Mouse (Mus musculus) megakaryocyte, embryonic 14.5 days (primary cell): Measurements from ENCODE around the gene Emilin2. TPM values are rescaled to one million over a fixed set of nuclear protein-coding genes. Genes with fewer than 3 reads are reported as not detected.

Experiments used
- H3K27me3 ChIP-seq: replicated peaks from 2 replicates; pipeline ENCODE3; 2012; ENCODE audit warnings: inconsistent platforms
- H3K36me3 ChIP-seq: replicated peaks from 2 replicates; pipeline ENCODE3; 2012; ENCODE audit warnings: low read length, inconsistent platforms, mixed read lengths
- H3K4me1 ChIP-seq: 2 replicates; pipeline ENCODE4 v1.6.1; 2012; ENCODE audit warnings: inconsistent platforms
- H3K4me3 ChIP-seq: replicated peaks from 2 replicates; pipeline ENCODE3; 2012; ENCODE audit warnings: moderate library complexity, mild to moderate bottlenecking, inconsistent platforms
- H3K9me3 ChIP-seq: 2 replicates; pipeline ENCODE4 v1.6.1; 2012; ENCODE audit warnings: inconsistent platforms
- FLI1 ChIP-seq: IDR thresholded peaks from 2 replicates; pipeline ENCODE4 v1.6.1; 2012; ENCODE audit warnings: low read length, inconsistent platforms, mixed read lengths
- GATA1 ChIP-seq: IDR thresholded peaks from 3 replicates; pipeline ENCODE4 v1.6.1; 2012; ENCODE audit warnings: mixed read lengths, low read length, inconsistent platforms, borderline replicate concordance
- polyA plus RNA-seq: library from polyadenylated mRNA; stranded (reverse); fragments of >175 nt; gene quantifications from 2 replicates; pipeline ENCODE4 v1.2.3, GENCODE M21; 2012; ENCODE audit warnings: low replicate concordance; ENCODE audit not compliant: insufficient read depth

The Emilin2 gene
- polyA plus RNA-seq, 1 experiment, result 271 TPM

DNA sequence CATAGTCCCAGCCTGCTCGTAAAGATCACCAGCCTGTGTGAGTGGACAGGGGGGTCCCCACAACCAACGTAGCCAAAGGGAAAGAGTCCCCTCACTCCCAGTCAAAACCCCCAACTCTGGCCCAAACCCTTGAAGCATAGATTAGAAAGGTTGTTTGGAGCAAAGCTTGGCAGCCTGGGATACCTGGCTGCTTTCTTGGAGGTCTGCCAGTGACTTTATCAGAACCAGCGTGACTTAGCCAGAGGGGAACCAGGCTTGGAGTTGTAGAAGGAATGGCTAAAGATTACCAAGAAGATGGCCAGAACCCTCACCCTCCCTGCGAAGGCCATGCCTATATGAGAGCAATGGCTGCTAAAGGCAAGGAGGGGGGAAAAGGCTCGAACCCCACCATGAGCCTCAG is 57.7 kb downstream of the Emilin2 start:
- H3K9me3 ChIP-seq, result no peaks in the 10 kb centered on the region
- H3K4me1 ChIP-seq, result peaks cover 100% of the 10 kb centered on the region
- H3K36me3 ChIP-seq, result peaks cover 73% of the 10 kb centered on the region
- H3K27me3 ChIP-seq, result no peaks in the 10 kb centered on the region
- peak overlapping the region; percentile 90 for H3K4me3 ChIP-seq
- TF ChIP-seq FLI1 (no peak), GATA1 (no peak)

DNA sequence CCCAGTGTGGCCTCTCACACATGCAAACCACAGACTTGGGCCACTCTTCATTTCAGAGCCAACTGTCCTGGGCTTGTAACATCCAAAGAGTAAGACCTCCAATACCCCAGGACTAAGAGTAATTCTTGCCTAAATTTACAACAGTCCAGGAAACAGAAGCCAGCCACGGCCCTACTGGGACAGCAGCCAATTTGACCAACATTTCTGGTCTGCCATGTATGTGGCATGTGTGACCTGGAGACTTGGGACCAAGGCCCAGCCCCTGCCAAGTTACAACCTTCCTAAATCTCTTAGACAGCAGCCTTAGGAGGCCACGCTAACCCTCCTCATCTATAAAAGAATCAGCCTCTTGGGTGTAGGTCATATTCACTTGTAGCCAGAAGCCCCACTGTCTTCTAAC is 58.4 kb downstream of the Emilin2 start:
- TF ChIP-seq GATA1, result no peak
- TF ChIP-seq FLI1, result no peak
- peaks cover 100% of the 10 kb centered on the region for H3K4me1 ChIP-seq
- H3K4me3 ChIP-seq, result peak overlapping the region; percentile 90
- H3K27me3 ChIP-seq, result no peaks in the 10 kb centered on the region
- H3K9me3 ChIP-seq, result no peaks in the 10 kb centered on the region
- peaks cover 80% of the 10 kb centered on the region for H3K36me3 ChIP-seq

DNA sequence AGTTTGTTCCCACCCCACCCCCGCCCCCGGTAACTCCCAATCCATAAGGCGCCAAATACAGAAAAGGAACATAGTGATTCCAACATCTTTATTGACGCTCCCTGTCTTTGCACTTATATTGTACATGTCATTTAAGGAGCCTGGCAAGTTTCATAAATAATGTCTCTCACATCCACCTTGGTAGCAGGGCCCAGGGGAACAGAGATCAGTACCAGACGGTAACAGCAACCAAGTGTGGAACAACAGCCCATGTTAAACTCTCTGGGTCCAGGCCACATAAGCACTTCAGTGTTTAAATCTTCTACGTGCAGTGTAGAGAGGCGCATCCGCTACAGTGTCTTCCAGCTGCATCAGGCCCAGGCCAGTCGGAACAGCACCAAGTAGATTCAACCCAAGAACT is 59.7 kb downstream of the Emilin2 start:
- H3K27me3 ChIP-seq, result no peaks in the 10 kb centered on the region
- peaks cover 89% of the 10 kb centered on the region for H3K4me1 ChIP-seq
- H3K4me3 ChIP-seq, result peak overlapping the region; percentile 74
- no peak for TF ChIP-seq GATA1
- no peak for TF ChIP-seq FLI1
- peaks cover 93% of the 10 kb centered on the region for H3K36me3 ChIP-seq
- H3K9me3 ChIP-seq, result no peaks in the 10 kb centered on the region

DNA sequence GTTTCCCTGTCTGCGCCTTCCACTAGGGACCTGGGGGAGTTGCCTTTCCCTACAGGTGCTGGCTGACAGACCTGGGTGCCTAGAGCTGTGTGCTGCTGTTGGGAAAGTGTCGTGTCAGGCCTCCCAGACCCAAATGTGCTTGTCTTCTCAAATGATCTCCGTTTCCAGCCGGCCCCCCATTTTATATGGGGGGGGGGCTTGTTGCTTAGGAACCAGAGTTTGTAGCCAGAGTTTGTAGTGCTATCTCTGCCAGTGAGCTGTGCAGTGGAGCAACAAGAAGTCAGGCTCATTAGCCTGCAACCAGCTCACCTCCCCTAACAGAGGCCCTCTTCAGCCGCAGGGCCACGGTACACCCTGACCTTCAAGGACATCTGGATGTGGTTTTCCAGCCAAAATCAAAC is 60.2 kb downstream of the Emilin2 start:
- H3K36me3 ChIP-seq, result peaks cover 96% of the 10 kb centered on the region
- TF ChIP-seq GATA1 (no peak), FLI1 (no peak)
- H3K27me3 ChIP-seq, result no peaks in the 10 kb centered on the region
- H3K9me3 ChIP-seq, result no peaks in the 10 kb centered on the region
- H3K4me3 ChIP-seq, result no peak overlapping the region
- H3K4me1 ChIP-seq, result peaks cover 84% of the 10 kb centered on the region

DNA sequence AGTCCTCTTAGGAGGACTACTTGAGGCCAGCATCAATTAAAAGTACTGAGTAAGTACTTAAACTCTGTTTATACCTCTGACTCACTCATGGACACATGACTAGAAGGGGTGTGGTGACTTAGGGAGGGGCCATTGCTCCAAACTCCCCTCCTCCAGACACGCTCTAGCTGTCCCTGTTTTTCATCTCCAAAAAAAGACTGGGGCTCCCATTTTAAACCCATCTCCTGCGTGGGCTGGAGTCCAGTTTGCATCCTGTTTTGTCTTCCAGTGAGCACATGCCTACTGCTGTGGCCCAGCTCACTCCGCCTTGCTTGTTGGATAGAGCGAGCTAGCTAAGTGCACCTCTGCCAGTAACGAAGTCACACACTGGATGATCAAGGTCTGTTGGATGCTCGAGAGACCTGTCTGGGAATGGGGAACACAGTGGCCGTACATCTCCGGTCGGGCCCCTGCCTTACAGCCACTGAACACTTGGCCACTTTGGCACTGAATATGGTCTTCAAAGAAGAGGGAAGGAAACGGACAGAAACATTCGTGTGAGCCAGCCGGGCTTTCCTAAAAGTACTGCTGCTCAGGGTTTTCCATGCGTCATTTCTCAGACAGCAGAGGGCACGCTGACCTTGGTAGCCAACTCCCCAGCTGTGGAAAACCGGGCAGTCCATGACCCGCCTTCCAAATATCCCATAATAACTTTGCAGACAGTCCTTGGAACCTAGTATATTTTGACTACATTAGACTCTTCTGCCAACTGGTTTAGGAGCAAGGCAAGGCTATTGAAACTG is 60.8 kb downstream of the Emilin2 start:
- Histone ChIP-seq H3K9me3 (no peaks in the 10 kb centered on the region), H3K4me3 (peak overlapping the region; percentile 2), H3K27me3 (no peaks in the 10 kb centered on the region), H3K4me1 (peaks cover 78% of the 10 kb centered on the region), H3K36me3 (peaks cover 96% of the 10 kb centered on the region)
- no peak for TF ChIP-seq GATA1
- no peak for TF ChIP-seq FLI1

DNA sequence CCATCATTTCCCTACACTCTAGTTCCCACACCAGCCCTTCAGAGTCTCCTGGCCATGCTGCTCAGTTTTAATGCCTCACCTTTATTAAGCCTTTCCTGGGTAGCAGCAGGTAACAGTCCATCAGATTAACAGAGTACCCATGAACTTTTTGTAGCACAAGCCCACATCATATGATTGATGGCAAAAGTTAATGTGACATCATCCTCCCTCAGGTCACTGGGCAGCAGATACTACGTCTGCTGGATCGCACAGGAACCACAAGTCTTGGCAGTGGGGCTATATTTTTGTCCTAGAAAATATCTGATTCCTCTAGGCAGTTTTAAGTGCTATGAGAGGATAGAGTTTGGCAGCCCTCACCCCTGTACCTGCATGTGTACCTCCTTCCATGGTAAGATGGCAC is 61.7 kb downstream of the Emilin2 start:
- TF ChIP-seq FLI1, result no peak
- TF ChIP-seq GATA1, result no peak
- H3K36me3 ChIP-seq, result peaks cover 98% of the 10 kb centered on the region
- H3K9me3 ChIP-seq, result no peaks in the 10 kb centered on the region
- no peak overlapping the region for H3K4me3 ChIP-seq
- no peaks in the 10 kb centered on the region for H3K27me3 ChIP-seq
- peaks cover 69% of the 10 kb centered on the region for H3K4me1 ChIP-seq

DNA sequence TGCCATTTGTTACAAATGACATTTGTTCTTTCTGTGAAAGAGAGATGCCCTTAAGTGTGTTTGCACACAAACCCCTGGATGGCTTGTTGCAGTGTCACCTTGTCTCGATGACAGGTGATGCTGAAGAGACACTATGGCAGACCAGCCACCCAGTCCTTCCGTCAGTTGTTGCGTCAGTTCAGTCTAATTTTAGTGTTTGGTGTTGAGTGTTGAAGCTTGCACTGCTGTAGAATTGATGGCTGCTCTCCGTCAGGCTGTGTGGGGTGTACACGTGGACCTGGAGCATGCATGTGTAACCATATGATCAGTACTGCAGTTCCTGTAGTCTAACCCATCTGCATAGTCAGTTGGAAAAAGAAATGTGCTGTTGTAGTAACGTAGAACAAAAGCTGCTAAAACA is 62.8 kb downstream of the Emilin2 start:
- peaks cover 58% of the 10 kb centered on the region for H3K4me1 ChIP-seq
- H3K36me3 ChIP-seq, result peaks cover 100% of the 10 kb centered on the region
- TF ChIP-seq GATA1 (no peak), FLI1 (no peak)
- H3K27me3 ChIP-seq, result no peaks in the 10 kb centered on the region
- H3K9me3 ChIP-seq, result no peaks in the 10 kb centered on the region
- peak overlapping the region; percentile 13 for H3K4me3 ChIP-seq

DNA sequence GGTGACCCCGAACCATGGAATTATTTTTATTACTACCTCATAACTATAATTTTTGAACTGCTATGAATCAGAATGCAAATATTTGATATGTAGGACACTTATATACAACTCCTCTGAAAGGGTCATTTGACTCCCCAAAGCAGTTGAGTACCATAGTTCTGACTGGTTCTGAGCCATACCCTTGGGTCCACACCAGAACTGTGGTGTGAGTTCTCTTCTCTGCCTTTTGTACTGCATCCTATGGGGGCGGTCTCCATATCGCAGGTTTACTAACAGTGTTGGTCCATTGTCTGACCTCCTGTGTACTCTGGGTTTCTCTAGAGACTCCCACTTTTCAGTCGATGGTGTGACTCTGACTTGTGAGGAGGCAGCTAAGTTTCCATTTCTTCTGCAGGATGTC is 65.8 kb downstream of the Emilin2 start:
- H3K27me3 ChIP-seq, result no peaks in the 10 kb centered on the region
- no peak for TF ChIP-seq GATA1
- TF ChIP-seq FLI1, result no peak
- H3K4me1 ChIP-seq, result peaks cover 28% of the 10 kb centered on the region
- H3K9me3 ChIP-seq, result no peaks in the 10 kb centered on the region
- H3K36me3 ChIP-seq, result peaks cover 100% of the 10 kb centered on the region
- no peak overlapping the region for H3K4me3 ChIP-seq

DNA sequence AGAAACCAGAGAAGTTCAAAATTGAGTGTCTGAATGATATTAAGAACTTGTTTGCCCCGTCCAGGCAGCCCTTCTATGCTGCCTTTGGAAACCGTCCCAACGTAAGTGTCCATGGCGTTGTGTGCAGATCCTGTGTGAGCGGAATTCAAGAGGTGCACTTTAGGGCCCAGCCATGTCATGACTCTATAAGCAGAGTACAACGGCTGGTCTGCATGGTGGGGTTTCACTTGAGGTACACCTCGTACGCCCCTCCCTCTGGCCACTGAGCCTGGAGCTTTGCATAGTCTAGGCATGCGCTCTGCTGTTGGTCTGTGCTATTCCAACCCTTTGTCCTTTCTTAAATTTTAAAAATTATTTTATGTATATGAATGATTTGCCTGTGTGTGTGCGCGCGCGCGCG is 66.6 kb downstream of the Emilin2 start:
- peaks cover 100% of the 10 kb centered on the region for H3K36me3 ChIP-seq
- H3K4me1 ChIP-seq, result peaks cover 19% of the 10 kb centered on the region

DNA sequence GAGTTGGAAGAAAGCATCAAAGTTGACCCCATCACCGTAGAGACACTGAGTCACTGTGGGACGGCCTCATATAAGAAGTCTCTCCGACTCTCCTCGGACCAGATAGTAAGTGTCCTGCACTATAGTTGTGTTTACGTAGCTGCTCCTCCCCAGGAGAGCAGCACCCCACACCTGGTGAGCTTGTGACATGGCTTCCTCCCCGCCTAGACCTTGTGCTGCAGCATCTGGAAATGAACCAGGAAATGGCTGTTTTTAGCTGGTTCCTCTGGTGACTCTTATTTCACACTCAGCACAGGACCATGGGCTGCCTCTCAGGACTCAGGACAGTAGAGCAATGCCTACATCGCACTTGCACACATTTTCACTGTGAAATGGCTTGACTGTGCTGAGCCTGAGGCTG is 69.1 kb downstream of the Emilin2 start:
- peaks cover 16% of the 10 kb centered on the region for H3K4me1 ChIP-seq
- H3K27me3 ChIP-seq, result no peaks in the 10 kb centered on the region
- peaks cover 100% of the 10 kb centered on the region for H3K36me3 ChIP-seq

More for the DNA sequence above, 66.6 kb downstream of the Emilin2 start:
- Histone ChIP-seq H3K9me3 (no peaks in the 10 kb centered on the region), H3K4me3 (no peak overlapping the region), H3K27me3 (no peaks in the 10 kb centered on the region)
- no peak for TF ChIP-seq FLI1
- TF ChIP-seq GATA1, result no peak

More for the DNA sequence above, 69.1 kb downstream of the Emilin2 start:
- TF ChIP-seq GATA1 (no peak), FLI1 (no peak)
- no peak overlapping the region for H3K4me3 ChIP-seq
- H3K9me3 ChIP-seq, result no peaks in the 10 kb centered on the region
